In the genomic region with DNA sequence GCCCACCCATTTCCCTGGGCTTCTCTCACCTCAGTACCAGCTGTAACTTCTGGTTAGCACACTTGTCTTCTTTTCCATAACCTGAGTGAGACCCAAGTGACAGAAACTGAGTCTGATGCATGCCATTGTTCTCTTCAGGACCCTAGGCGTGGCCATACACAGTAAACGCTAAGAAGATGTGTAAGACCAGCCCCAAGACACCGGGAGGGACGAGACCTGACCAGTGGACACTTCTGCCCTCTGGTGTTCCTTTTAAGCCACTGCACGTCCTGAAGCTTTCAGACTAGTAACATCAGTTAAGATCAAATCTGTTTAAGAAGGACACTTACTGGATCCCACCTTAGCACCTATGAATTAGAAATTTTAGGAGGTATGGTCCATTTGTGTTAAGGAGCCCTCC, we compare ENCODE assay signal across 7 mouse cellular contexts. TPM values are rescaled to one million over a fixed set of nuclear protein-coding genes. Genes with fewer than 3 reads are reported as not detected.
A peak's percentile ranks its signal among the peaks of the same experiment; 100 is the strongest.
DNase-seq lines count a peak whose midpoint lies in the region; TF ChIP-seq lines count a peak whose summit lies in the region.

No protein-coding gene starts in this region.

- no peak overlapping the region for H3K9ac ChIP-seq in ES-E14 (ENCODE audit: insufficient read depth, low read depth, low read length, poor library complexity, severe bottlenecking)

- H3K36me3 ChIP-seq in ES-E14 (ENCODE audit: control insufficient read depth, insufficient read depth, low read length, poor library complexity, severe bottlenecking): no peaks in the 10 kb centered on the region

- H3K27ac ChIP-seq in ES-E14 (ENCODE audit: insufficient read depth, low read depth, low read length, poor library complexity, severe bottlenecking): no peak overlapping the region

- no peak overlapping the region for H3K4me3 ChIP-seq in ES-E14 (ENCODE audit: insufficient read depth in 1 of 2, low read depth in 1 of 2, low read length in 2 of 2, poor library complexity in 1 of 2, severe bottlenecking in 1 of 2)

- DNase-seq in CD4-positive helper T cell, adult 2 months (ENCODE audit: low read depth, low spot score): peak; percentile 49
- DNase-seq in ES-E14 (ENCODE audit: low read depth, low spot score): peak; percentile 66
- DNase-seq in cerebellum, postnatal 4 days (ENCODE audit: low spot score in 2 of 2): peak; percentile 61 to 74
- peak; percentile 38 for DNase-seq in gastrocnemius, postnatal 25 days
- peak; percentile 75 to 76 for DNase-seq in layer of hippocampus, postnatal 10 days (ENCODE audit: low spot score in 2 of 2)
- peak; percentile 86 for DNase-seq in mesoderm, embryonic 11.5 days (ENCODE audit: low read depth, low spot score)
- DNase-seq in right cerebral cortex, postnatal 25 days: peak; percentile 67

- in situ Hi-C loops in ES-E14 (cut with MboI; ENCODE audit: low sequenced_read_pairs in 2 of 2, unreplicated experiment in 2 of 2): no loop called here

- H3K9me3 ChIP-seq in ES-E14 (ENCODE audit: control insufficient read depth, insufficient read depth, low read depth, low read length): no peaks in the 10 kb centered on the region

- peaks cover 4 to 5% of the 10 kb centered on the region in 2 experiments; a peak in 3 of 4 replicates for H3K4me1 ChIP-seq in ES-E14 (ENCODE audit: control insufficient read depth in 2 of 2, insufficient read depth in 2 of 2, low read length in 2 of 2, poor library complexity in 1 of 2)

TF ChIP-seq in ES-E14, 5 proteins besides CTCF, POLR2A, EP300 and RAD21:
- TF ChIP-seq ZC3H11A (IDR thresholded peaks at IDR 0.05; ENCODE audit: borderline replicate concordance, low read depth, low read length) (peak; percentile 68; the same call in 1 of the 2 replicates), MAFK (IDR thresholded peaks at IDR 0.05; ENCODE audit: insufficient read depth, low read depth, low read length) (no peak)
TF ChIP-seq in ES-E14: peak in this region for 1.

RNA-seq across cellular contexts. Expression of a gene that starts 12.0 kb away (rescaled TPM):
- total RNA-seq in ES-E14 (2012; rRNA removed): 337 and 500 TPM in 2 replicates
- 100 to 1,000 TPM; 123 to 166 TPM for total RNA-seq in gastrocnemius, postnatal 25 days (2021)
- 10 to 100 TPM; 58.2 to 62.0 TPM for total RNA-seq in layer of hippocampus, postnatal 10 days (2021)

RNA-seq across cellular contexts. Expression of a gene that starts 16.1 kb away (rescaled TPM):
- total RNA-seq in ES-E14 (2012; rRNA removed): 8.3 and 10.2 TPM in 2 replicates
- 1 to 10 TPM; 2.6 to 3.0 TPM for total RNA-seq in gastrocnemius, postnatal 25 days (2021)
- total RNA-seq in layer of hippocampus, postnatal 10 days (2021): 10 to 100 TPM; 31.4 to 37.4 TPM
